Mouse (Mus musculus) kidney, adult 2 months (tissue): ENCODE measurements at regions not wholly inside any gene's neighbourhood (a gene's known extent, or its start where the extent isn't known, plus 50 kb on each side); places are given as distances from the start of the nearest gene placed in this dataset.

Experiments
- DNase-seq: peaks from one replicate; pipeline ENCODE4 v3.0.0; 2021
- H3K27ac ChIP-seq: fragments of 200-500 bp; 2 replicates; pipeline ENCODE4 v1.5.1; 2012; ENCODE audit warnings: low read depth, low read length, control low read depth, inconsistent platforms; ENCODE audit not compliant: insufficient read depth
- H3K27me3 ChIP-seq: fragments of 200-500 bp; replicated peaks from 2 replicates; pipeline ENCODE4 v1.6.1; 2012; ENCODE audit warnings: mild to moderate bottlenecking, moderate library complexity, low read length, inconsistent platforms; ENCODE audit not compliant: control insufficient read depth, insufficient read depth
- H3K36me3 ChIP-seq: fragments of 200-500 bp; 2 replicates; pipeline ENCODE4 v1.6.1; 2012; ENCODE audit warnings: mild to moderate bottlenecking, moderate library complexity, low read length, inconsistent platforms; ENCODE audit not compliant: control insufficient read depth, insufficient read depth
- H3K4me1 ChIP-seq: fragments of 200-500 bp; 2 replicates; pipeline ENCODE4 v1.6.1; 2011; ENCODE audit warnings: low read length; ENCODE audit not compliant: control insufficient read depth, insufficient read depth
- H3K4me3 ChIP-seq: fragments of 200-500 bp; 2 replicates; pipeline ENCODE4 v1.5.1; 2011; ENCODE audit warnings: mild to moderate bottlenecking, low read depth, low read length, control low read depth; ENCODE audit not compliant: insufficient read depth
- CTCF ChIP-seq: fragments of 200-500 bp; conservative IDR thresholded peaks from 2 replicates; pipeline ENCODE4 v1.5.1; 2011; ENCODE audit warnings: low read depth, mild to moderate bottlenecking, control low read depth, low read length, moderate library complexity, mixed read lengths; ENCODE audit not compliant: insufficient read depth, insufficient read length
- POLR2A ChIP-seq: fragments of 200-500 bp; IDR thresholded peaks from one replicate; pipeline ENCODE4 v1.6.1; 2011; ENCODE audit warnings: low read depth, low read length, control low read depth
- WGBS: fragments of 180-500 bp; shearing (Covaris S2); methylation state at CpG from one replicate; pipeline ENCODE4 v1.1.7; 2018; 5-methylcytosine and 5-hydroxymethylcytosine counted together

GRCm38 (mm10) chr1:89402513-89403210 is 51.9 kb upstream of the Agap1 start:
- Histone ChIP-seq H3K4me3 (no peak overlapping the region), H3K27me3 (no peaks in the 10 kb centered on the region), H3K36me3 (no peaks in the 10 kb centered on the region), H3K4me1 (peaks cover 8% of the 10 kb centered on the region; the same call in 1 of the 2 replicates), H3K27ac (no peak overlapping the region)
- no peak for TF ChIP-seq POLR2A
- TF ChIP-seq CTCF: no peak
- DNase-seq: no peak
- 78% methylated on average over 5 of the region's 5 CpGs for WGBS

GRCm38 (mm10) chr1:89403551-89404050 is 51.0 kb upstream of the Agap1 start:
- 58% methylated on average over 7 of the region's 7 CpGs for WGBS
- H3K27me3 ChIP-seq: no peaks in the 10 kb centered on the region

More at GRCm38 (mm10) chr1:89403551-89404050, 51.0 kb upstream of the Agap1 start:
- Histone ChIP-seq H3K4me1 (peaks cover 8% of the 10 kb centered on the region; the same call in 1 of the 2 replicates), H3K36me3 (no peaks in the 10 kb centered on the region), H3K4me3 (no peak overlapping the region), H3K27ac (no peak overlapping the region)
- DNase-seq: peak; percentile 66
- TF ChIP-seq POLR2A: no peak
- TF ChIP-seq CTCF: no peak
